Mouse (Mus musculus): ENCODE data around the gene Bap1. TPM values are rescaled to one million over a fixed set of nuclear protein-coding genes. Genes with fewer than 3 reads are reported as not detected.

Gene Bap1
- polyA plus RNA-seq, 1 experiment, result 106 TPM

DNA sequence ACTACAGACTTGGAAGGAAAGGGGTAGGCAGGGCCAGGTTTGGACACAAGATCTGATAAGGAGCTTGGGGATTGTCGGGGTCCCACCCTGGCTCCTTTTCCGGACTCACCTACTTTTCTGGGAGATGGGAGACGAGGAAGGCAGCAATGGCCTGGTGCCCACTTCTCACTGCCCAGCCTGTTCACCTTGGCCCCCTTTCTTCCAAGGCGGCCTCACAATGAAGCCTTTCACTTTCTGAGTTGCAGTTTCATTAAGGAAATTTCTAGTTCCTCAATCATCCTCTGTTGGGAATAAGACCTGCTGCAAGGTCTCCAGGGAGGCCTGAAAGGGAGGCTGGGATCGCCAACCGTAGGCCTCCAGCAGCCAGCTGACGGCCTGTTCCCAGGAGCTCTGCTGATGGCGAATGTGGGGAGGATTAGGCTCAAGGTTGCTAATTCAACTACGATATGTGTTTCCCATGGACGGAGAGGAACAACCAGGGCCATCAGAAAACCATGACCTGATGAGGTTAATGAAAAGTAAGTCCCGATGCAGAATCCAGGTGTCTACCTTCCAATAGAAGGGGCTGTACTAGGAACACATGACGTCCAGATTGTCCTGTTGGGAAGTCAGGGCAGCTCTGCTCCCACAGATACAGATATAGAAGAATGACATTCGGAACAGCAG lies 18.7 kb upstream of the Bap1 start:
- 91% methylated on average over 13 of the region's 13 CpGs for WGBS
- Histone ChIP-seq H3K36me3 (ENCODE audit: control insufficient read depth, insufficient read depth, low read length) (no peaks in the 10 kb centered on the region), H3K27ac (ENCODE audit: control insufficient read depth, insufficient read depth, low read length) (no peak overlapping the region), H3K4me1 (replicated peaks; ENCODE audit: control insufficient read depth, insufficient read depth, low read length) (peaks cover 12% of the 10 kb centered on the region), H3K4me3 (ENCODE audit: control insufficient read depth, insufficient read depth, low read length) (no peak overlapping the region), H3K27me3 (ENCODE audit: control insufficient read depth, insufficient read depth, low read length) (no peaks in the 10 kb centered on the region)
- DNase-seq, result no peak
- TF ChIP-seq CTCF (IDR thresholded peaks at IDR 0.05; ENCODE audit: borderline replicate concordance, control insufficient read depth, extremely low read depth, insufficient read depth, low read length, poor library complexity), result no peak
- TF ChIP-seq POLR2A (IDR thresholded peaks at IDR 0.05; ENCODE audit: control insufficient read depth, extremely low read depth, insufficient read depth, low read length, poor library complexity), result no peak

DNA sequence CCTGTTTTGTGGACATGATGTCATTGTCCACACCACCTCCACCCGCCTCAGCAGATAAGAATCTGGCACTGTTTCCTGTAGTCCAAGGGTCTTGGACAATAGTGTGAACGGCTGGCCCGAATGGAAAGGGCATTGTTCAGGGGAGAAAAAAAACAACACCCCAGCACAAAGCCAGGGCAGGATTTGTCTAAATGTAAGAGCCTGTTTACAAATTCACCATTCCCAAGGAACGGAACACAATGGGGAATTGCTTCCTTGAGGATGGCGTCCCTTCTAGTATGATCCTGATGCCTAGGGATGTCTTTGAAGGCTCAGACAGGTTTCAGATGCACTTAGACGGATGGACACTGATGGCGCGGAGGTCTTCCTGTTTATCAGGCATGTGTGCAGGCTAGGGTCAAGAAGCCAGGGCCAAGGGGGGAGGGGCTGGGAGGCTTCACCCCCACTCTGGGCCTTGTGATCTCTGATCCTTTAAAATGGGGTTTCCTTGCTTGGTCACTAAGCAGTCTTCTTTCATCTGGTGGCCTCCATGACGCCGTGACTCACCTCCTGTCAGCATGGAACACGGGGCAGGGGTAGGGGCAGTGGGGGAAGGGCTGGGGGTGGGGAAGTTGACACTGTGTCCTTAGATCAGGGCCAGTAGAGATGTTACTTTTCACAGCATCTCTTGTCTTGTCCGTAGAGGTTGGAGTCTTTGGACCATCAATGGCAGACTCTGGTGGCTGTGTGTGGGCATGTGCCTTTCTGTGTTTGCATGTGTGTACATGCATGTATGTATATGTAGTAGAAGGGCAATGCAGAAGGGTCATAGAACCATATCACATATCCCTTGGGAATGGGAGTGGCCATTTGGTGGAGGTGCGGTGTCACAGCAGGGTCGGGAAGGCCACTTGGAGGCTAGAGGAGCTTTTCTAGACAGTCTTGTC lies 17.9 kb upstream of the Bap1 start:
- Histone ChIP-seq H3K27me3 (ENCODE audit: control insufficient read depth, insufficient read depth, low read length) (no peaks in the 10 kb centered on the region), H3K4me1 (replicated peaks; ENCODE audit: control insufficient read depth, insufficient read depth, low read length) (peaks cover 7% of the 10 kb centered on the region), H3K27ac (ENCODE audit: control insufficient read depth, insufficient read depth, low read length) (no peak overlapping the region), H3K4me3 (ENCODE audit: control insufficient read depth, insufficient read depth, low read length) (no peak overlapping the region), H3K36me3 (ENCODE audit: control insufficient read depth, insufficient read depth, low read length) (no peaks in the 10 kb centered on the region)
- no peak for TF ChIP-seq POLR2A (IDR thresholded peaks at IDR 0.05; ENCODE audit: control insufficient read depth, extremely low read depth, insufficient read depth, low read length, poor library complexity)
- TF ChIP-seq CTCF (IDR thresholded peaks at IDR 0.05; ENCODE audit: borderline replicate concordance, control insufficient read depth, extremely low read depth, insufficient read depth, low read length, poor library complexity), result no peak
- WGBS, result 90% methylated on average over 14 of the region's 14 CpGs
- DNase-seq, result no peak

DNA sequence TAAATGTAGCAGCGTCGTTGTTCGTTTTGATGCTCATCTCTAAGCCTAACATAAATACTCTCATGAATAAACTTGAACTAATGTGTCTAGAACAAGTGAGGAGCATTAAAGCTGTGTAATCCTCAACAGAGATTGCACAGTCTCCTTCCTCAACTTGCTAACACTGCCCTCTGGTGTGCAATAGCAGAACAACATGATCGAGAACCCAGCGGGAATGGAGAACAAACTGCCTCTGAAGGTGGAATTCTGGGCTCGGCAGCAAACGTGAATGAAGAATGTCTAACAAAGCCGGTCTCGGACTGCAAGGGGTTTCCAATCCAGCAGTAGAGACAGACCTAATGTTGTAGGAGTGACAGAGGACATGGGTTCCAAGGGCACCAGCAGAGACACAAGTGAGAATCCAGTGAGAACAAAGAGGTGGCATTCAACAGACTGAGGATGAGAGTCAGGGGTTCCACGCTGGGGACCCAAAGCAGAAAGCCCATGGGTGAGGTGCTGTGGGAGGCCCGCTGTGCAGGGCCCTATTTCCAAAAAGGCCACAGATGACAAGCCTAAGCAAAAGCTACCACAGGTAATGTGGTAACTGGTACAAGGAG lies 17.2 kb upstream of the Bap1 start:
- peak; percentile 75 for DNase-seq
- H3K4me1 ChIP-seq (replicated peaks; ENCODE audit: control insufficient read depth, insufficient read depth, low read length), result 0 out of 2 replicates have a peak, but pooled peaks cover 3% of the 10 kb centered on the region
- no peaks in the 10 kb centered on the region for H3K27me3 ChIP-seq (ENCODE audit: control insufficient read depth, insufficient read depth, low read length)
- H3K36me3 ChIP-seq (ENCODE audit: control insufficient read depth, insufficient read depth, low read length), result no peaks in the 10 kb centered on the region
- TF ChIP-seq CTCF (IDR thresholded peaks at IDR 0.05; ENCODE audit: borderline replicate concordance, control insufficient read depth, extremely low read depth, insufficient read depth, low read length, poor library complexity) (peak; percentile 19; the same call in 1 of the 2 replicates), POLR2A (IDR thresholded peaks at IDR 0.05; ENCODE audit: control insufficient read depth, extremely low read depth, insufficient read depth, low read length, poor library complexity) (no peak)
- no peak overlapping the region for H3K4me3 ChIP-seq (ENCODE audit: control insufficient read depth, insufficient read depth, low read length)
- 10% methylated on average over 11 of the region's 11 CpGs for WGBS
- no peak overlapping the region for H3K27ac ChIP-seq (ENCODE audit: control insufficient read depth, insufficient read depth, low read length)

DNA sequence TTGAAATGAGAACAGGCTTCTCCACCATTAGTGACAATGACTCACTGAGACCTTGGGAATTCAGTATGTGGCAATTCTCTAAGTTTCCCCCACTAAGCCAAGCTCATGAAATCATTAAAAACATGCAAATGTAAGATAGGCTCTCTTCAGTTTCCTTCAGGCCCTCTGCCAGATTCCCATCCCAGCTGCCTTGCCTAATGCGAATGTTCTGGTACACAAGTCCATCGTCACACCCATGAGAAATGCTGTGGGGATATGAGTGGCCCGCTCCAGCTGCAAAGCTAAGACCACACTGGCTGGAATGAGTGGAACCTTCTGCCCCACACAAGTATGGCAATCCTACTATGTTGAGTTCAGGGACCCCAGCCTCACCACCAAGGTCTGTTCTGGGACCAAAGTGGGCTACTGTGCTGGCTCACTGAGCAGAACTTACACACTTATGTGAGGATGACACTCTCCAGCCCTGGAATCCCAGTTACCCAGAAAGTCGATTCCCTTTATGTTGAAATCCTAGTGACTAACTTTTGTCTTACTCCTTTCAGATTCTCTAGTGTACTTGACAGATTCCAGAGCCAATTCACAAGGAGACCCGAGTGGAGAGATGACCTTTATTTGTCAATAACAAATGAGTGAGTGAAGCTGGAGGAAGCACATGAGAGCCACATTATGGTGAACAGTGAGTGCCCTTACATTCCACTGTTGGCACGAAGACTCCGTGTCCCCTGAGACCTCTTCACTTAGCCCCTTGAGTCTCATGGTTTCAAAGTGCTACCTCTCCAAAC lies 14.0 kb upstream of the Bap1 start:
- Histone ChIP-seq H3K4me1 (replicated peaks; ENCODE audit: control insufficient read depth, insufficient read depth, low read length) (0 out of 2 replicates have a peak, but pooled peaks cover 3% of the 10 kb centered on the region), H3K4me3 (ENCODE audit: control insufficient read depth, insufficient read depth, low read length) (no peak overlapping the region), H3K27ac (ENCODE audit: control insufficient read depth, insufficient read depth, low read length) (no peak overlapping the region), H3K36me3 (ENCODE audit: control insufficient read depth, insufficient read depth, low read length) (no peaks in the 10 kb centered on the region), H3K27me3 (ENCODE audit: control insufficient read depth, insufficient read depth, low read length) (no peaks in the 10 kb centered on the region)
- TF ChIP-seq POLR2A (IDR thresholded peaks at IDR 0.05; ENCODE audit: control insufficient read depth, extremely low read depth, insufficient read depth, low read length, poor library complexity), result no peak
- WGBS, result 95% methylated on average over 7 of the region's 7 CpGs
- no peak for DNase-seq

DNA sequence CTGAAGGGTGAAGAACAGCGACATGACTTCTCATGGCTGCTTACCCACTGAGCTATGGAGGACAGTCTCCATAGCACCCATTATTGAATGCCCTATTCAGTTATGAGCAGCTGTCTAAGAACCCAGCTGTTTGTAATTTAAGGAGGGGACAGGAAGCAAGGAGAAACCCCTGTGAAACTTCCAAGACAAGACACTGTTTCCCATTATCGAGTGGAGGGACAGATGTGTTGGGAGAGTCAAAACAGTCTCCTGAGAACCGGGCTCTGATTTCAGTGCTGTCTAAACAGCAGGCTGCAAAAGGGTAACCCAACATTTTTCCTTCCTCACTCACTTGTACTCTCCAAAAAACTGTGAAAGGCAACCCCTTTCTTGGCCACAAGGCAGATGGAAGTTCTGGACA lies 10.7 kb upstream of the Bap1 start:
- no peaks in the 10 kb centered on the region for H3K27me3 ChIP-seq (ENCODE audit: control insufficient read depth, insufficient read depth, low read length)
- H3K4me1 ChIP-seq (replicated peaks; ENCODE audit: control insufficient read depth, insufficient read depth, low read length), result no peaks in the 10 kb centered on the region
- TF ChIP-seq POLR2A (IDR thresholded peaks at IDR 0.05; ENCODE audit: control insufficient read depth, extremely low read depth, insufficient read depth, low read length, poor library complexity) (no peak), CTCF (IDR thresholded peaks at IDR 0.05; ENCODE audit: borderline replicate concordance, control insufficient read depth, extremely low read depth, insufficient read depth, low read length, poor library complexity) (no peak)
- no peak for DNase-seq
- 85% methylated on average over 3 of the region's 3 CpGs for WGBS
- no peaks in the 10 kb centered on the region for H3K36me3 ChIP-seq (ENCODE audit: control insufficient read depth, insufficient read depth, low read length)
- no peak overlapping the region for H3K4me3 ChIP-seq (ENCODE audit: control insufficient read depth, insufficient read depth, low read length)
- H3K27ac ChIP-seq (ENCODE audit: control insufficient read depth, insufficient read depth, low read length), result no peak overlapping the region

DNA sequence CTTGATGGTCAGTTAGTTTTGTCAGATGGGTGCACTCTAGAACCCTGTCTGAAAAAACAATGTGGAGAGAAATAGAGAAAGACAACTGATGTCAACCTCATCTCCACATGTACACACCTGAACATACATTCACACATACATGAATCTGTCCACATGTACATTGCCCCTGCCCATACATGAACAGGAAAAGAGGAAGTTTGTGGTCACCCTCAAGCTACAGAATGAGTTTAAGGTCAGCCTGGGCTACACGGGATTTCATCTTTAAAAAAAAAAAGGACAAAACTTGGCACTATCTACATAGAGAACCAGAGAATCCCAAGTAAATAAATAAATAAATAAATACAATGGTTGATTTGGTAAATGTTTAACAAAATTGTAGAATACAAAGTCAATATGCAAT lies 6.5 kb upstream of the Bap1 start:
- 45% methylated on average over 1 of the region's 1 CpGs for WGBS
- no peak overlapping the region for H3K27ac ChIP-seq (ENCODE audit: control insufficient read depth, insufficient read depth, low read length)
- TF ChIP-seq CTCF (IDR thresholded peaks at IDR 0.05; ENCODE audit: borderline replicate concordance, control insufficient read depth, extremely low read depth, insufficient read depth, low read length, poor library complexity) (no peak), POLR2A (IDR thresholded peaks at IDR 0.05; ENCODE audit: control insufficient read depth, extremely low read depth, insufficient read depth, low read length, poor library complexity) (no peak)
- no peaks in the 10 kb centered on the region for H3K4me1 ChIP-seq (replicated peaks; ENCODE audit: control insufficient read depth, insufficient read depth, low read length)
- DNase-seq, result no peak
- no peaks in the 10 kb centered on the region for H3K36me3 ChIP-seq (ENCODE audit: control insufficient read depth, insufficient read depth, low read length)
- no peaks in the 10 kb centered on the region for H3K27me3 ChIP-seq (ENCODE audit: control insufficient read depth, insufficient read depth, low read length)
- no peak overlapping the region for H3K4me3 ChIP-seq (ENCODE audit: control insufficient read depth, insufficient read depth, low read length)
